ENCODE assay signal across 8 mouse cellular contexts in genomic region chr1:64737502-64738179, GRCm38 (mm10). TPM values are rescaled to one million over a fixed set of nuclear protein-coding genes. Genes with fewer than 3 reads are reported as not detected.
DNase-seq lines count a peak whose midpoint lies in the region; ATAC-seq and TF ChIP-seq lines count a peak whose summit lies in the region.

Fzd5 (minus strand) TSS chr1:64737751.

- H3K4me3 ChIP-seq in lung, postnatal 0 days (ENCODE audit: low read depth, low read length): peak within 1 kb of the TSS; percentile 69

- no peaks in the 10 kb centered on the region for H3K9me3 ChIP-seq in lung, postnatal 0 days (ENCODE audit: low read length)

- H3K9ac ChIP-seq in lung, postnatal 0 days (replicated peaks; ENCODE audit: low read depth): peak within 1 kb of the TSS; percentile 66

- peaks cover 15% of the 10 kb centered on the region for H3K4me1 ChIP-seq in lung, postnatal 0 days (ENCODE audit: insufficient read depth, low read depth, low read length)

- H3K36me3 ChIP-seq in lung, postnatal 0 days (ENCODE audit: insufficient read depth, low read length): no peaks in the 10 kb centered on the region

- peak; percentile 66 for TF ChIP-seq CTCF in lung, postnatal 0 days (IDR thresholded peaks at IDR 0.05)

- no peak for TF ChIP-seq EP300 in lung, postnatal 0 days (IDR thresholded peaks at IDR 0.05)

- WGBS in lung, postnatal 0 days: 1% methylated on average over 53 of the region's 73 CpGs

- H3K27me3 ChIP-seq in lung, postnatal 0 days (replicated peaks; ENCODE audit: insufficient read depth, low read length): 0 out of 2 replicates have a peak, but pooled peaks cover 11% of the 10 kb centered on the region

- peak; percentile 66 to 68 for ATAC-seq in hematopoietic stem cell, adult 5-6 weeks (replicated peaks in 1 of 2; ENCODE audit: insufficient read depth in 1 of 2, low FRiP score in 2 of 2, low TSS enrichment in 1 of 2, low read depth in 1 of 2, poor library complexity in 2 of 2, severe bottlenecking in 2 of 2)
- ATAC-seq in lung, postnatal 0 days: peak; percentile 95

- peak within 1 kb of the TSS; percentile 80 for H3K27ac ChIP-seq in lung, postnatal 0 days (ENCODE audit: low read length)

- DNase-seq in Muller cell, postnatal 12 days (ENCODE audit: inconsistent ontology term): peak; percentile 100
- DNase-seq in cerebellum, adult 8-10 months: peak; percentile 69
- peak; percentile 96 for DNase-seq in forelimb bud, embryonic 11.5 days (ENCODE audit: low read depth, low spot score)
- DNase-seq in layer of hippocampus, adult 9-11 months: peak; percentile 86
- peak; percentile 99 for DNase-seq in lung, postnatal 0 days (ENCODE audit: low spot score)
- DNase-seq in ovary, postnatal 10 days (ENCODE audit: low spot score): peak; percentile 78
- peak; percentile 85 for DNase-seq in thymus, postnatal 0 days (ENCODE audit: low spot score)

- peak within 1 kb of the TSS; percentile 96 for H3K4me2 ChIP-seq in lung, postnatal 0 days (replicated peaks; ENCODE audit: low read depth, low read length)

RNA-seq across cellular contexts. Expression of gene Fzd5, which starts in this region (rescaled TPM):
- 4.2 and 4.3 TPM in 2 replicates for total RNA-seq in hematopoietic stem cell, adult 5-6 weeks (2017)
- 3.1 and 3.5 TPM in 2 replicates for polyA plus RNA-seq in lung, postnatal 0 days (2015; fragmentation: Nextera tagmentation; extraction: Ambion mirVana)
- polyA plus RNA-seq in thymus, postnatal 0 days (2015; fragmentation: Nextera tagmentation; extraction: Ambion mirVana): 0.91 and 1.1 TPM in 2 replicates

Comparison
In these comparisons a context has a peak if more than half of its experiments do, and no peak if none do; other contexts are left out.
1. Peak in every context shown above with its lines: DNase-seq, ATAC-seq, H3K4me3 ChIP-seq and H3K27ac ChIP-seq.